Mouse (Mus musculus) ovary, adult 2 months (tissue): ENCODE results near the gene Krtap5-1. TPM values are rescaled to one million over a fixed set of nuclear protein-coding genes. Genes with fewer than 3 reads are reported as not detected.

Source experiments
- polyA plus RNA-seq: library from polyadenylated mRNA; depleted of rRNA; stranded (reverse); fragments of >200 nt; gene quantifications from 2 replicates; pipeline ENCODE4 v1.2.3, GENCODE M21; 2012; rRNA removed

Gene Krtap5-1
- not detected in 2 replicates for polyA plus RNA-seq

DNA sequence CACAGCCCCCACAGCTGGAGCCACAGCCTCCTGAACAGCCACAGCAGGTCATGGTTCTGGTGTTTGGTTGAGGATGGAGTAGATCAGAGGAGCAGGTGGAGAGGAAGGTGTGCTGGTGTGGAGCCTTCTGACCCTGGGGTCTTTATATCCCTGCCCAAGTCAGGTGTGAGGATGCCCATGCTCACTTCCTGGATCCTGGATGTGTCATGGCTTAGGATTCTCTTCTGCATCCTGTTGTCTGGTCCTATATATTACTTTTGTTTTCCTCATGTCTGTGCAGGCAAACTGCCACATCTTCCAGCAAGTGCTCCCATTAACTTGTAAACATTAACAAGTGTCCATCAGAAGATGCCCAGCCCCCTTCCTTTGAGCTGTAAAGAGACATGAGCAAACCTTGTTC is at the start of gene Krtap5-1:
TSS of gene Krtap5-1 (minus strand) at position 101 of the 400 bp plus-strand sequence.

DNA sequence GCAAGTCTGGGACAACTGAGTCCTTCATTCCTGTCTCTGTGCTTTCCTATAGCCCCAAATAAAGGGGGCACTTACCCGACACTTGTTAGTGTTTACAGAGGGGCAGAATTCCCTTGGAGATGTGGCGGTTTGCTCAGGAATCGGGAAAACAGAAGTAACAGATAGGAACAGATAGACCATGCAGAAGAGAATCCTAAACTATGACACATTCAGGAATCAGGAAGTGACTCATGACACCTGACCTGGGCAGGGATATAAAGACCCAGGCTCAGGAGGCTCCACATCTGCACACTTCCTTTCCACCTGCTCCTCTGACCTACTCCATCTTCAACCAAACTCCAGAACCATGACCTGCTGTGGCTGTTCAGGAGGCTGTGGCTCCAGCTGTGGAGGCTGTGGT is 6.3 kb upstream of the Krtap5-1 start, which contains the start of gene Krtap5-4:
TSS of gene Krtap5-4 (plus strand) at position 301 of the 400 bp plus-strand sequence.

DNA sequence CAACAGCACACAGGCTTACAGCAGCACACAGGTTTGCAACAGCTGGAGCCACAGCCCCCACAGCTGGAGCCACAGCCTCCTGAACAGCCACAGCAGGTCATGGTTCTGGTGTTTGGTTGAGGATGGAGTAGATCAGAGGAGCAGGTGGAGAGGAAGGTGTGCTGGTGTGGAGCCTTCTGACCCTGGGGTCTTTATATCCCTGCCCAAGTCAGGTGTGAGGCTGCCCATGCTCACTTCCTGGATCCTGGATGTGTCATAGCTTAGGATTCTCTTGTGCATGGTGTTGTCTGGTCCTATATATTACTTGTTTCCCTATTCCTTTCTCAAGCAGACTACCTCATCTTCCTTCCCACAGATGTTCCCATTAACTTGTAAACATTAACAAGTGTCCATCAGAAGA is 22.7 kb downstream of the Krtap5-1 start, which contains the start of gene Gm4559:
TSS of gene Gm4559 (minus strand) at position 101 of the 400 bp plus-strand sequence.

DNA sequence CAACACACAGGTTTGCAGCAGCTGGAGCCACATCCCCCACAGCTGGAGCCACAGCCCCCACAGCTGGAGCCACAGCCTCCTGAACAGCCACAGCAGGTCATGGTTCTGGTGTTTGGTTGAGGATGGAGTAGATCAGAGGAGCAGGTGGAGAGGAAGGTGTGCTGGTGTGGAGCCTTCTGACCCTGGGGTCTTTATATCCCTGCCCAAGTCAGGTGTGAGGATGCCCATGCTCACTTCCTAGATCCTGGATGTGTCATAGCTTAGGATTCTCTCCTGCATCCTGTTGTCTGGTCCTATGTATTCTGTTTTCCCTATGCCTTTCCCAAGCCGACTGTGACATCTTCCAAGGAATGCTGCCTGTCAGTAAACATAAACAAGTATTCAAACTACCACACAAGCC is 38.7 kb downstream of the Krtap5-1 start, which contains the start of gene Gm2431:
TSS of gene Gm2431 (minus strand) at position 101 of the 400 bp plus-strand sequence.

Other genes starting within 250 kb of the Krtap5-1 start
- 35.8 and 47.0 TPM in 2 replicates for gene Mob2, start 236.1 kb downstream of the Krtap5-1 start, polyA plus RNA-seq
- 12.1 and 13.0 TPM in 2 replicates for gene Dusp8, start 201.3 kb downstream of the Krtap5-1 start, polyA plus RNA-seq
- not detected in 2 replicates for gene Gm45618, start 176.4 kb downstream of the Krtap5-1 start, polyA plus RNA-seq
- gene Gm39115, start 161.1 kb downstream of the Krtap5-1 start, polyA plus RNA-seq = not detected in 2 replicates
- not detected in 2 replicates for gene Gm45337, start 152.5 kb downstream of the Krtap5-1 start, polyA plus RNA-seq
- gene Gm29735, start 140.0 kb downstream of the Krtap5-1 start, polyA plus RNA-seq = not detected in 2 replicates
- gene Gm4553, start 131.4 kb downstream of the Krtap5-1 start, polyA plus RNA-seq = not detected in 2 replicates
- gene Krtap5-2, start 121.1 kb downstream of the Krtap5-1 start, polyA plus RNA-seq = not detected in 2 replicates
- not detected in 2 replicates for gene Gm10153, start 106.7 kb downstream of the Krtap5-1 start, polyA plus RNA-seq
- gene Krtap5-3, start 95.8 kb downstream of the Krtap5-1 start, polyA plus RNA-seq = not detected in 2 replicates
- gene Gm7579, start 85.3 kb downstream of the Krtap5-1 start, polyA plus RNA-seq = not detected in 2 replicates
- not detected in 2 replicates for gene Krtap5-5, start 67.1 kb downstream of the Krtap5-1 start, polyA plus RNA-seq
- not detected in 2 replicates for gene Gm40460, start 56.0 kb downstream of the Krtap5-1 start, polyA plus RNA-seq
- not detected in 2 replicates for gene Gm2431, start 38.8 kb downstream of the Krtap5-1 start, polyA plus RNA-seq
- not detected in 2 replicates for gene Gm4559, start 22.8 kb downstream of the Krtap5-1 start, polyA plus RNA-seq
- not detected in 2 replicates for gene Krtap5-4, start 6.4 kb upstream of the Krtap5-1 start, polyA plus RNA-seq
- 5.0 and 5.6 TPM in 2 replicates for gene Ifitm10, start 76.6 kb upstream of the Krtap5-1 start, polyA plus RNA-seq
- gene Gm49369, start 85.5 kb upstream of the Krtap5-1 start, polyA plus RNA-seq = 0.52 and 2.4 TPM in 2 replicates
- 813 and 888 TPM in 2 replicates for gene Ctsd, start 90.9 kb upstream of the Krtap5-1 start, polyA plus RNA-seq
- 2.1 and 7.7 TPM in 2 replicates for gene Syt8, start 137.7 kb upstream of the Krtap5-1 start, polyA plus RNA-seq
- 6.2 and 8.1 TPM in 2 replicates for gene Tnni2, start 144.7 kb upstream of the Krtap5-1 start, polyA plus RNA-seq
- gene Lsp1, start 163.7 kb upstream of the Krtap5-1 start, polyA plus RNA-seq = 134 and 175 TPM in 2 replicates
- gene Tnnt3, start 201.7 kb upstream of the Krtap5-1 start, polyA plus RNA-seq = 1.6 and 4.3 TPM in 2 replicates
- gene Mrpl23, start 235.6 kb upstream of the Krtap5-1 start, polyA plus RNA-seq = 19.4 and 24.4 TPM in 2 replicates